Mouse (Mus musculus): ENCODE data around the gene Dnajb14. TPM values are rescaled to one million over a fixed set of nuclear protein-coding genes. Genes with fewer than 3 reads are reported as not detected.
"Not testable (repeated sequence)": the region's sequence is repeated elsewhere in the genome, so short reads cannot be mapped to it uniquely, and the experiment has no call there.

Dnajb14 gene
- polyA plus RNA-seq, 1 experiment = 22.3 TPM

GRCm38 (mm10) chr3:137897685-137898084 lies 30.2 kb downstream of the Dnajb14 start:
- Histone ChIP-seq H3K4me3 (ENCODE audit: insufficient read depth, low read length) (no peak overlapping the region), H3K27ac (ENCODE audit: insufficient read depth, low read length) (no peak overlapping the region), H3K4me1 (ENCODE audit: control insufficient read depth, insufficient read depth, low read length) (no peaks in the 10 kb centered on the region)
- no peak for TF ChIP-seq POLR2A (IDR thresholded peaks at IDR 0.05; ENCODE audit: extremely low read depth, insufficient read depth, low read length)
- no peak for TF ChIP-seq CTCF (IDR thresholded peaks at IDR 0.05; ENCODE audit: extremely low read depth, insufficient read depth, low read length)

- Histone ChIP-seq H3K4me1 (ENCODE audit: control insufficient read depth, insufficient read depth, low read length) (no peaks in the 10 kb centered on the region), H3K27ac (ENCODE audit: insufficient read depth, low read length) (no peak overlapping the region), H3K4me3 (ENCODE audit: insufficient read depth, low read length) (no peak overlapping the region)
- no peak for TF ChIP-seq POLR2A (IDR thresholded peaks at IDR 0.05; ENCODE audit: extremely low read depth, insufficient read depth, low read length)
- no peak for TF ChIP-seq CTCF (IDR thresholded peaks at IDR 0.05; ENCODE audit: extremely low read depth, insufficient read depth, low read length)
Measured at GRCm38 (mm10) chr3:137900149-137900548, 32.7 kb downstream of the Dnajb14 start.

GRCm38 (mm10) chr3:137913093-137913492 lies 45.6 kb downstream of the Dnajb14 start:
- H3K27ac ChIP-seq (ENCODE audit: insufficient read depth, low read length) = no peak overlapping the region
- H3K4me1 ChIP-seq (ENCODE audit: control insufficient read depth, insufficient read depth, low read length) = no peaks in the 10 kb centered on the region
- no peak overlapping the region for H3K4me3 ChIP-seq (ENCODE audit: insufficient read depth, low read length)
- TF ChIP-seq POLR2A (IDR thresholded peaks at IDR 0.05; ENCODE audit: extremely low read depth, insufficient read depth, low read length) (no peak), CTCF (IDR thresholded peaks at IDR 0.05; ENCODE audit: extremely low read depth, insufficient read depth, low read length) (no peak)

- H3K27ac ChIP-seq (ENCODE audit: insufficient read depth, low read length); H3K4me3 ChIP-seq (ENCODE audit: insufficient read depth, low read length); H3K4me1 ChIP-seq (ENCODE audit: control insufficient read depth, insufficient read depth, low read length): not testable (repeated sequence)
Measured at GRCm38 (mm10) chr3:137914567-137914966, 47.1 kb downstream of the Dnajb14 start.

- no peak for TF ChIP-seq POLR2A (IDR thresholded peaks at IDR 0.05; ENCODE audit: extremely low read depth, insufficient read depth, low read length)
- TF ChIP-seq CTCF (IDR thresholded peaks at IDR 0.05; ENCODE audit: extremely low read depth, insufficient read depth, low read length) = no peak
- 0 out of 2 replicates have a peak overlapping the region, but pooled peaks have one; percentile 5 for H3K27ac ChIP-seq (ENCODE audit: insufficient read depth, low read length)
- peak overlapping the region; percentile 89 for H3K4me3 ChIP-seq (ENCODE audit: insufficient read depth, low read length)
- H3K4me1 ChIP-seq (ENCODE audit: control insufficient read depth, insufficient read depth, low read length) = peaks cover 2% of the 10 kb centered on the region; the same call in 1 of the 2 replicates
Measured at GRCm38 (mm10) chr3:137917694-137918171, 50.3 kb downstream of the Dnajb14 start.

GRCm38 (mm10) chr3:137918172-137918931 lies 50.9 kb downstream of the Dnajb14 start, which contains the start of gene Lamtor3:
Gene Lamtor3, plus strand, starts transcription at chr3:137918506.
- Histone ChIP-seq H3K4me1 (ENCODE audit: control insufficient read depth, insufficient read depth, low read length) (peaks cover 2% of the 10 kb centered on the region; the same call in 1 of the 2 replicates), H3K4me3 (ENCODE audit: insufficient read depth, low read length) (peak within 1 kb of the TSS; percentile 89), H3K27ac (ENCODE audit: insufficient read depth, low read length) (peak within 1 kb of the TSS; percentile 24; the same call in 1 of the 2 replicates)
- TF ChIP-seq POLR2A (IDR thresholded peaks at IDR 0.05; ENCODE audit: extremely low read depth, insufficient read depth, low read length) (peak; percentile 92), CTCF (IDR thresholded peaks at IDR 0.05; ENCODE audit: extremely low read depth, insufficient read depth, low read length) (no peak)

GRCm38 (mm10) chr3:137918932-137919311 lies 51.4 kb downstream of the Dnajb14 start:
- peaks cover 2% of the 10 kb centered on the region; the same call in 1 of the 2 replicates for H3K4me1 ChIP-seq (ENCODE audit: control insufficient read depth, insufficient read depth, low read length)
- TF ChIP-seq CTCF (IDR thresholded peaks at IDR 0.05; ENCODE audit: extremely low read depth, insufficient read depth, low read length) (no peak), POLR2A (IDR thresholded peaks at IDR 0.05; ENCODE audit: extremely low read depth, insufficient read depth, low read length) (0 out of 2 replicates have a peak, but pooled peaks have one; percentile 33)

GRCm38 (mm10) chr3:137919398-137919797 lies 51.9 kb downstream of the Dnajb14 start:
- TF ChIP-seq POLR2A (IDR thresholded peaks at IDR 0.05; ENCODE audit: extremely low read depth, insufficient read depth, low read length) (no peak), CTCF (IDR thresholded peaks at IDR 0.05; ENCODE audit: extremely low read depth, insufficient read depth, low read length) (no peak)
- Histone ChIP-seq H3K27ac (ENCODE audit: insufficient read depth, low read length) (no peak overlapping the region), H3K4me1 (ENCODE audit: control insufficient read depth, insufficient read depth, low read length) (peaks cover 2% of the 10 kb centered on the region; the same call in 1 of the 2 replicates), H3K4me3 (ENCODE audit: insufficient read depth, low read length) (peak overlapping the region; percentile 89)

More at GRCm38 (mm10) chr3:137918932-137919311, 51.4 kb downstream of the Dnajb14 start:
- peak overlapping the region; percentile 89 for H3K4me3 ChIP-seq (ENCODE audit: insufficient read depth, low read length)
- H3K27ac ChIP-seq (ENCODE audit: insufficient read depth, low read length) = no peak overlapping the region

GRCm38 (mm10) chr3:137920594-137920993 lies 53.1 kb downstream of the Dnajb14 start:
- TF ChIP-seq CTCF (IDR thresholded peaks at IDR 0.05; ENCODE audit: extremely low read depth, insufficient read depth, low read length) (no peak), POLR2A (IDR thresholded peaks at IDR 0.05; ENCODE audit: extremely low read depth, insufficient read depth, low read length) (no peak)
- Histone ChIP-seq H3K4me1 (ENCODE audit: control insufficient read depth, insufficient read depth, low read length) (peaks cover 2% of the 10 kb centered on the region; the same call in 1 of the 2 replicates), H3K27ac (ENCODE audit: insufficient read depth, low read length) (no peak overlapping the region), H3K4me3 (ENCODE audit: insufficient read depth, low read length) (no peak overlapping the region)

GRCm38 (mm10) chr3:137927010-137927409 lies 59.5 kb downstream of the Dnajb14 start:
- no peak for TF ChIP-seq POLR2A (IDR thresholded peaks at IDR 0.05; ENCODE audit: extremely low read depth, insufficient read depth, low read length)
- no peak for TF ChIP-seq CTCF (IDR thresholded peaks at IDR 0.05; ENCODE audit: extremely low read depth, insufficient read depth, low read length)
- H3K4me3 ChIP-seq (ENCODE audit: insufficient read depth, low read length) = no peak overlapping the region

More at GRCm38 (mm10) chr3:137927010-137927409, 59.5 kb downstream of the Dnajb14 start:
- no peaks in the 10 kb centered on the region for H3K4me1 ChIP-seq (ENCODE audit: control insufficient read depth, insufficient read depth, low read length)
- no peak overlapping the region for H3K27ac ChIP-seq (ENCODE audit: insufficient read depth, low read length)

All from cortical plate, adult 2 months (tissue).